Mouse (Mus musculus) WW6 (cell line): ENCODE measurements around the gene Cyb561.

Experiments
- DNase-seq: peaks from one replicate; pipeline ENCODE4 v3.0.0-alpha.2; 2013; ENCODE audit warnings: low read depth, low spot score

Cyb561 gene

DNA sequence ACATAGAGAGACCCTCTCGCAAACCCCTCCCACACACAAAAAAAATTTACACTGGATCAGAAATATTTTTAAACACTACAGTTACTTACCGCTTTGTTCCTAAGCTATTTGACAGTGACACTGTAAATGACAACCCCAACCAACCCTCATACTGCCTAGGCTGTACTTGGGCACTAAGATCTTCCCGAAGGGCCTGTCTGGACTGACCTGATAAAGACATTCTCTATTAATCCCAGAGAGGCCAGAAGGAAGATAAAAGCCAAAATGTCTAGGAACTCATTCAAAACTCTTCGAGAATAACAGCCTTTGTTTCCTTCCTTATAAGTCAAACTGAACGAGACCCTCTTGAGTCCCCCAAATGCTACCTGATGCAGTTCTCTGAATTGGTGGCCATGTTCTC lies 31.9 kb downstream of the Cyb561 start:
- DNase-seq = no peak

DNA sequence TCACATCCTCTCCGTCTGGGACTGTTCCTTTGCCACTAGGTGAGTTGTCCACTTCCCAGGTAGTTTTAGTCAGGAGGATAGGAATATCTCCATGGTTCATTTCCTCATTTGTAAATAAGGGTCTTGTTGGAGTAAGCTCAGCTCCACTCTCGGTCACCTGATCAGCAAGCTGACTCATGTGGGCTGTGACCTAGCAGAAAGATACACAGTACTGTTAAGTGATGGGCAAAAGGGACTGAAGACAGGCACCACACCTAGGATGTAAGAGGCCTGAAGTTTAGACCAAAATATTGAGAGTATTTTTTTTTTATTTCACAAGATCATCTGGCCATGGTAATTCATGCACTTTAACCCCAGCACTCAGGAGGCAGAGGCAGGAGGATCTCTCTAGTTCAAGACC lies 32.3 kb downstream of the Cyb561 start:
- no peak for DNase-seq

DNA sequence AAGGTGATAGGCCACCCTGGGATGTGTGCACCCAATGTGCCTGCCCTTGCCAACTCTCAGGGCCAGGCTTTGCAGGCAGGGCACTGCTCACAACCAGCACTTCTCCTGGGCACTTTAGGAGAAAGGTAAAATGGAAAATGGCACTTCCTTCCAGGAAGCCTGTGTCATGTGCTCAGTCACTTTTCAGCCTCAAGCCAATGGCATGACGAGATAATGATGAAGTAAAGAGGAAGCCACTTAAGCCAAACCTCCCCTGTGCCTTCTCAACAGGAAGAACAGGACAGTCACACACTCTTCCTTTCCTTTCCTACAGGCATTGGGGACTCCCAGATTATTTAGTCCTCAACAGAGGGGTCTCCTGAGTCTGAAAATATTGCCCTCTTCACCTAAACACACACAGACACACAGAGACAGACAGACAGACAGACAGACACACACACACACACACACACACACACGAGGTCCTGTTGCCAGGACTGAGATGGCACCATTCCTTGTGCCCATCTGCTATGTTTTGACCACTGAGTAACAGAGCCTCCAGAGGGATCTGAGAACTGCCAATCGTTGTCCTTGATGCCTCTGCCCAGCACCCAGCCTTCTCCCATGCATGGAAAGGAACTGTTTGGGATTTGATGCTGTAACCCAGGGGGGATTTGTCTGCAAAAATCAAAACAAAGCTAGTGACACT lies 32.9 kb downstream of the Cyb561 start:
- no peak for DNase-seq

DNA sequence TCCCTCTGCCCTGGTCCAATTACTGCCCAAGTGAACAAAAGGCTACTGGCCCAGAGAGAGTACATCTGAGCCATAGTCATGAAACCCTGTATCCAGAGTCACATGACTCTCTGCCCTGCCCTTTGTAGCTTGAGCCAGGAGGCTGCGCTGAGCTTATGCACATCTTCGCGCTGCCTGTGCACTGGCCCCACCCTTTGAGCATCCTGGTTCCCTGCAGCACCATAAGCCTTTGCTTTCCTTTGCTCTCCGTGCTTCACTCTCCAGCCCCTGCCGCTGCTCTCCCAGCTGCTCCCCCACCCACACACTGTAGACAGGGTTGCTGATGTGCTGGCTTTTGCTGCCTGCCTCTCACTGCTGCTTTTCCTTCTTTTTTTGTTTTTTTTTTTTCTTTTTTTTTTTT lies 39.6 kb downstream of the Cyb561 start:
- no peak for DNase-seq

DNA sequence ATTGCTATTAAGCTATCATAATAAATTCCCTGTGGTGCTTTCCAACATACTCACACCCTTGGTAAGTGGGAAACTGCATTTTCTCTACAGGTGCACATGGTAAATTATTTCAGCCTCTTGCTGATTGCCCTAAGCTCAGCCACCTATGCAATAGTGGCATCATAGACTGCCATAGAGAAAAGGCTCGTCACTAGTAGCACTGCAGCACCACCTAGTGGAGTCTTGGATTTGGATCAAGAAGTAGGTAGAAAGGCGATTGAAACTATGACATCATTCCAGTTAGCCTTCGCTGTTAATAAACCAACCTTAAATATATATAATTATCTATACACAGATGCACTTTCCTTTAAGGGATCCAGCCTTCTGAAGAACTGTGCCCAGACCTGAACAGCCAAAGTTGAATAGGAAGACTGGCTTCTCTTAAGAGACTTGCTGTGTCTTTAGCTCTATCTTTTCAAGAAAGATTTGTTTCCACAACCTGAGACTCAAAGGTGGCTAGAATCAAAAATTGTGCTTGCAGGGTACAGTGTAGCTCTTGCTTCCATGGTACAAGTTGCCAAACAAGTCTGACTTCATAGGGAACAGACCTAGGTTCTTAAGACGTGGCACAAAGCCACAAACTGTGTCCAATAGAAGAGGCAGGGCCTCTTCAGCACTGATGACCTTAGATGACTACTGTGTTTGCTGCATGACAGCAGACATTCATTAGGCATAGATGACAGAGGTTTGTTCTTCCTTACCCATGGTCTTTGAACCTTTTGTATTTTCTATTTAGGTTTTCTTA lies 41.4 kb downstream of the Cyb561 start:
- DNase-seq = peak; percentile 48

DNA sequence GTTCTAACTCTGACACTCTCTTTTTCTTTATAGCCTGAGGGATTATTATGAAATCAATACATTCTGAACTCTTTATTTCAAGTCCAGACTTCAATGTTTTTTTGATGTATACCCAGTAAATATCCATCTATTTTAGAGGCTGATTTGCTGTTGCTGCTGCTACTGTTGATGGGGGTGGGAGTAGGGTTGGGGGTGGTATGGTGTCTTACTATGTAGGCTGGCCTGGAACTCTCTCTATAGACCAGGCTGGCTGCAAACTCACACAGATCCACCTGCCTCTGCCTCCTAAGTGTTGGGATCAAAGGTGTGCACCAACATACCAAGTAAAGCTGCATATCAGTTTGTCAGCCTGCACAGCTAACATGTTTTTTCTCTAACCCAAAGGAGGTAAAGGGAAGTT lies 42.0 kb downstream of the Cyb561 start:
- DNase-seq = no peak

DNA sequence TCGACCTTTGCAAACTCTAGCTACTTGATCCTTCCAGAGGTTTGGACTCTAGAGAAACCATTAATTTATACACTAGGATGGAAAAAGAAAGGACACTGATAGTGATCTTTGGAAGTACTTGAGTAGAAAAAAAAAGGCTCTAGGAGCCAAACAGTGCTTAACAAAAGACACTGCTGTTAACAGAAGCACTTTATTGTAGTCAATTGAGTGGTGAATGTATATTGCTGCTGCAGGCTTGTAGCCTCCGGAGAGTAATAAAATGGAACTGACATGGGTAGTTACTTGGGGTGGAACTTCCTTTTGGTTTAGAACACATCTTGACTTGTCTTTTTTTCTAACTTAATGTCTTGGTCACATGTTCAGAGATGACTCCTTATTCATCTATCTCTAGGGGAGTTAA lies 43.5 kb downstream of the Cyb561 start:
- no peak for DNase-seq

DNA sequence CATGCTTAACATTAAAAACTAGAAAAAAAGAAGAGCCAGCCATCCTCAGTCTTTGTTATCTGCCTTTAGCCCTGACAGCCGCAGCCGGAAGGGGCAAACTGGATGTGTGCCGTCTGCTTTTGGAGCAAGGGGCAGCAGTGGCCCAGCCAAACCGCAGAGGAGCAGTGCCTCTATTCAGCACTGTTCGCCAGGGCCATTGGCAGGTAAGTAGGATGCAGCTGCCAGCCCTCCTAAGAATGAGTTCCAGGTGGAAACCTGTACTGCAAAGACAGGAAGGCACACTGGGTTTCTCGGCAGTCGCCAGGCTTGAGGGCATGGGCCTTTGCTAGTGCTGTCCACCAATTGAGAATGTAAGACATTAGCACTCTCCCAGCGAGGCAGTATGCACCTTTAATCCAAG lies 44.2 kb downstream of the Cyb561 start:
- no peak for DNase-seq

DNA sequence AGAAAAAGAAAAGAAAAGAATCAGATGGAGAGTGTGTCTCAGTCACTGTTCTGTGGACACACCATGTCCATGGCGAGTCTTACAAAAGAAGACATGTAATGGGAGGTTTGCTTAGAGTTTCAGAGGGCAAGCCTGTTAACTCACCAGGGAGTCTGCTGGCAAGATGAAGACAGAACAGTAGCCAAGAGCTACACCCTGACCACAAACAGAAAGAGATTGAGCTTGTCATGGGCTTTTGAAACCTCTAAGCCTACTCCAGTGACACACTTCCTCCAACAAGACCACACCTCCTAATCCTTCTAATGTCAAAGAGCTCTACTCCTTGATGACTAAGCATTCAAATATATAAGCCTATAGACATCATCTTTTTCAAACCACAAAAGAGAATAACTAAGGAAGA lies 45.8 kb downstream of the Cyb561 start:
- DNase-seq = no peak

DNA sequence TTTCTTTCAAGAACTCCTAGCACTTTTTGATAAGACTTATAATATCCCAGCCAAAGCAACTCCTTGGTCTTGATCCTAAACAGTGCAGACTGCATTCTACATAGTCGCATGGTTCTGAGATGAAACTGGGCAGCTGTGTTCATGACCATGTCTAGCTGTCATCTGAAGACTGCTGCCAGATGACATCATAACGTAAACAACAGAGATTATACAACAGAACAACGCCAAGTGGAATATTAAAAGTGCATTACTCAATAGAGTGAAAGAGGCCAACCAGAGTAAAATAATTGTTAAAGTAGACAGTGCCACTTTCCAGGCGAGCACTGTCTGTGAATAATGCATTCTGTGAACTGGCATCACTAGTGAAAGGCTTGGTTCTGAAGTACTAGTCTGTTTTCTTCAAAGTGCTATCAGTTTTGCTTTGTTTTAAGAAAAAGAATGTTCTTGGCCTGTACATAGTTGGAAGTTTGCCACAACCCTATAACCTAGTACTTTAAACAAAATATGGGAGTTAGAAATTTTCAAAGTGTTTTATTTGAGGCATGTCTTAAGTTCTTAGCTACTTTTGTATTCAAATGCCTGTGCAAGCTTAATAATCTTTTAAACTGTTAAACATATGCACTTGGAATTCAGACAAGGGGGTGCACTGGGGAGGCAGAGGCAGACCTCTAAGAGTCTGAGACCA lies 47.5 kb downstream of the Cyb561 start:
- no peak for DNase-seq

DNA sequence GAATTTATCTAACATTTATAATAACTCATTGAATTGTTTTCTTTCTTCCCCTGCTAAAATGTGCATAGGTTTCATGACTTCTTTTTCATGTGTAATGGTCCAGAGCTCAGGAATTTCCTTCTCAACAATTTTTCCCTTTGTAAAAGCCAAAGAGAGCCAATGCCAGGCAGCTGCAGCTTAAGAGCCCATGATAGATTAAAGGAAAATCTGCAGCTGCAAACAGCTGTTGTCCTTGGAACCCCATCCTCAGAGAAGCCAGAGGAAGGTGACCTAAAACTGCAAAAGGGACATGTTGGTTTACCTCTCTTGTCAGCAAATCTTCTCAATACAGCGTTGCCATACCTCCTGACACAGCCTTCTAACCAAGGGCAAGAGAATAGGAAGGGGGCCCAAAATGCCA lies 50.2 kb downstream of the Cyb561 start:
- no peak for DNase-seq

DNA sequence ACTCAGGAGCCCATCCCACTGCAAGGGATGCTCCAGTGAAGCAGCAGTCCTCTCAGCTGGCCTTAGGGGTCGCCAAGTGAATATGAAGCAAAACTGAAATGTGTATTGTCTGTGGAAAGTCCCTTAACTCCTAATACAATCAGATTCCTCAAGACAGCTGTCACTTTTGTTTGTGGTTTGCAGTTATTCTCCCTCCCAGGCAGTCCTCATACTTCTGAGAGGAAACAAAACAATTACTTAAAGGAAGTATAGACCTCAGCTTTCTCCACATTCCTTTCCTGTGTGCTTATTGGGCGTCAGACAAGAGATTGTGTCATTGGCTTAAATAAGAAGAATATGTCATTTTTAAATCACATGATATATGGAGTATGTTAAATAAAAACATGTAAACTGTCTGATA lies 51.6 kb downstream of the Cyb561 start:
- DNase-seq = no peak

DNA sequence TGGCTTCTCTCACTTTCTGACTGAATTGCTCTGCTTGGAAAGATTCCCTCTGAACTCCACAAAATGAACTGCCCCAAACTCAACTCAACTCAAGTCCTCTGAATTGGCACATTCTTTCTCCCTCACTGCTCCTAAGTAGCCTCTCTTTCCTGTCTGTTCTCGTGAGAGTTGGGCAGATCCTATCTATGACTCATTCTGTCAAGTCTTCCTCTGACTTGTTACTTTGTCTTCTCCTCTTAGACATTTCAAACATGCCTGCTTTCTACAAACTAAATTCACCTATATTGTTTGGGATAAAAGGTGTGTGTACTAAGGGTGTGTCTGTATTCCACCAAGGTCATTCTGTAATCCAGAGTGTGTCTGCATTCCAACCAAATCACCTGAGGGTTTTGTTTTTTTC lies 54.0 kb downstream of the Cyb561 start:
- no peak for DNase-seq

DNA sequence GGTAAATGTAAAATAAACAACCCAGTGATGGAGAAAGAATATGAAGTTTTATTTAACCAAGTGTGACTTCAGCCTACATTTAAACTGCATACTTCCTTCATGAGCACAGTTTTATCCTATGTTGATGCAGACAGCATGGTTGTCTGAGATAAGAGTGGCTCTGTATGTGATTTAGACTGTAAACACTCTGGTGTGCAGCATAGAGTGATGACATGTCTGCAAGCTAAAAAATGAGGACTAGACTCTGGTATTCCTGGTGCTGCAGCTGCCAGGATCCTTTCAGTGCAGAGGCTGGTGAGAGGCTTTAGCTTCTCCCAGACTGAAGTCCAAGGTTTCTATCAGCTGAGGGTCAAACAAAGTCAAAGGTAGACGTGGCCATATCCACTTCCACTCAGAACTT lies 65.9 kb downstream of the Cyb561 start:
- DNase-seq = no peak

DNA sequence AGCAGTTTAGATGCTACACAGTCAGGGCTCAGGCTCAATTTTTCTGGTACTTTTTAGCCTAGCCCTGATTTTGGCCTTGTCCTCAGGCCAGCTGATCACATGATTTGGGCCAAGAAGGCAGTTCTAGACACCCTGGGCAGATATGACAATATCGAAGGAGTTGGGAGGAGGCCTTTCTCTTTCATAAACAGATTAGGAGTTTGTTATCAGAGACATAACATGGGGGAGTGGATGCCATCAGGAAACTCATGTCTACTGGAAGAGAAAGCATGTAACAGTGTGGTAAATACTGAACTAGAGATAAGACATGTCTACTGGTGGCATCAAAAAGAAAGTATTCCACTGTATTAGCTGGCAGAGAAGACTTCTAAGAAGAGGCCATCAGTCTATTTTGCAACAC lies 67.6 kb downstream of the Cyb561 start:
- no peak for DNase-seq
